Mouse (Mus musculus): ENCODE results near the gene Btbd19. TPM values are rescaled to one million over a fixed set of nuclear protein-coding genes. Genes with fewer than 3 reads are reported as not detected.

Gene Btbd19
- polyA plus RNA-seq (2012; fragmentation: generic; extraction: Trizol) = 23.7 TPM
- long read RNA-seq, experiment 1, partial matches to known transcripts = 2 of 11 reads
- long read RNA-seq, experiment 1, other reads (novel, unspliced or antisense) = 5 of 11 reads
- long read RNA-seq, experiment 2, transcript Btbd19-209 (8 exons, 1,620 nt) = major isoform, 10 of 62 reads
- long read RNA-seq, experiment 2, partial matches to known transcripts = 21 of 62 reads
- long read RNA-seq, experiment 2, other reads (novel, unspliced or antisense) = 22 of 62 reads

GRCm38 (mm10) chr4:117125348-117125909 is at the start of gene Btbd19:
Gene Btbd19 (minus strand): TSS chr4:117125725.
- Histone ChIP-seq H3K79me3 (ENCODE audit: low read depth) (peaks cover 2% of the 10 kb centered on the region), H3ac (ENCODE audit: control insufficient read depth, insufficient read length, low read depth) (peak within 1 kb of the TSS; percentile 68), H3K27me3 (ENCODE audit: control insufficient read depth, insufficient read depth, insufficient read length) (no peaks in the 10 kb centered on the region), H3K4me3 (ENCODE audit: insufficient read depth, poor library complexity, severe bottlenecking) (peak within 1 kb of the TSS; percentile 25), H3K79me2 (ENCODE audit: control insufficient read depth, insufficient read depth) (peaks cover 19% of the 10 kb centered on the region), H3K36me3 (ENCODE audit: control insufficient read depth, insufficient read depth) (peaks cover 34% of the 10 kb centered on the region)
- TF ChIP-seq MYOD1 (IDR thresholded peaks at IDR 0.05; ENCODE audit: control insufficient read depth, insufficient read length, low read depth) (peak; percentile 3), FOSL1 (IDR thresholded peaks at IDR 0.05; ENCODE audit: insufficient read depth, low read length, poor library complexity, severe bottlenecking) (no peak)

DNA sequence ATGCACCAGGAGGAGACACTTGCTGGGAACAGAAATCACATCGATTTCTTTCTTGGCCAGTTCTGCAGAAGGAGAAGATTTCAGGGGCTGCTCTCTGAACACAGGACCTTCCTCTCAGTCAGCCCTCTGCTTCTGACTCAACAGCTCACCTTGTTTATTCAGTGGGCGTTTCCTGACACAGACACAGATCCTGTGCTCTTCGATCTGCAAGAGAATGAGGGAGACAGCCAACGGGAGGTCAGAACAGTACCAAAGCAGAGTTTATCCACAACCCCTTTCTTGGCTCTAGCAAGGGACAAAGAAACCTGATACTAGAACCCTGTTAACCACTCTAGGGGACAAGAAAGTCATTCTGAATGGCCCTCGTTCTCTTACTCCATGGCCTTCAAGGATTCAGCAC is 44.4 kb upstream of the Btbd19 start:
- no peak for TF ChIP-seq CTCF (IDR thresholded peaks at IDR 0.05; ENCODE audit: control insufficient read depth, insufficient read depth, insufficient read length)
- no peak for TF ChIP-seq MYOD1 (IDR thresholded peaks at IDR 0.05; ENCODE audit: control insufficient read depth, insufficient read length, low read depth)
- TF ChIP-seq USF1 (IDR thresholded peaks at IDR 0.05; ENCODE audit: low read depth) = no peak
- no peak for TF ChIP-seq MYOG (IDR thresholded peaks at IDR 0.05; ENCODE audit: control insufficient read depth, extremely low read depth, insufficient read length)
- TF ChIP-seq CEBPB (IDR thresholded peaks at IDR 0.05; ENCODE audit: low read depth) = no peak
- TF ChIP-seq FOSL1 (IDR thresholded peaks at IDR 0.05; ENCODE audit: insufficient read depth, low read length, poor library complexity, severe bottlenecking) = no peak
- no peak for TF ChIP-seq MAX (IDR thresholded peaks at IDR 0.05)
- Histone ChIP-seq H3K36me3 (ENCODE audit: control insufficient read depth, insufficient read depth) (peaks cover 97% of the 10 kb centered on the region), H3K79me3 (ENCODE audit: low read depth) (no peaks in the 10 kb centered on the region), H3K4me3 (ENCODE audit: insufficient read depth, poor library complexity, severe bottlenecking) (no peak overlapping the region), H3K27me3 (ENCODE audit: control insufficient read depth, insufficient read depth, insufficient read length) (no peaks in the 10 kb centered on the region), H3ac (ENCODE audit: control insufficient read depth, insufficient read length, low read depth) (no peak overlapping the region), H3K79me2 (ENCODE audit: control insufficient read depth, insufficient read depth) (no peaks in the 10 kb centered on the region)

- no peak for TF ChIP-seq MYOD1 (IDR thresholded peaks at IDR 0.05; ENCODE audit: control insufficient read depth, insufficient read length, low read depth)
- no peak for TF ChIP-seq MAX (IDR thresholded peaks at IDR 0.05)
- no peak for TF ChIP-seq MYOG (IDR thresholded peaks at IDR 0.05; ENCODE audit: control insufficient read depth, extremely low read depth, insufficient read length)
- no peak for TF ChIP-seq USF1 (IDR thresholded peaks at IDR 0.05; ENCODE audit: low read depth)
- no peak for TF ChIP-seq CTCF (IDR thresholded peaks at IDR 0.05; ENCODE audit: control insufficient read depth, insufficient read depth, insufficient read length)
- no peak for TF ChIP-seq CEBPB (IDR thresholded peaks at IDR 0.05; ENCODE audit: low read depth)
- no peak for TF ChIP-seq FOSL1 (IDR thresholded peaks at IDR 0.05; ENCODE audit: insufficient read depth, low read length, poor library complexity, severe bottlenecking)
- Histone ChIP-seq H3K79me2 (ENCODE audit: control insufficient read depth, insufficient read depth) (no peaks in the 10 kb centered on the region), H3K79me3 (ENCODE audit: low read depth) (no peaks in the 10 kb centered on the region), H3K4me3 (ENCODE audit: insufficient read depth, poor library complexity, severe bottlenecking) (no peak overlapping the region), H3ac (ENCODE audit: control insufficient read depth, insufficient read length, low read depth) (no peak overlapping the region), H3K36me3 (ENCODE audit: control insufficient read depth, insufficient read depth) (peaks cover 78% of the 10 kb centered on the region), H3K27me3 (ENCODE audit: control insufficient read depth, insufficient read depth, insufficient read length) (no peaks in the 10 kb centered on the region)
These were observed 35.7 kb upstream of the Btbd19 start for GRCm38 (mm10) chr4:117161183-117161582.

DNA sequence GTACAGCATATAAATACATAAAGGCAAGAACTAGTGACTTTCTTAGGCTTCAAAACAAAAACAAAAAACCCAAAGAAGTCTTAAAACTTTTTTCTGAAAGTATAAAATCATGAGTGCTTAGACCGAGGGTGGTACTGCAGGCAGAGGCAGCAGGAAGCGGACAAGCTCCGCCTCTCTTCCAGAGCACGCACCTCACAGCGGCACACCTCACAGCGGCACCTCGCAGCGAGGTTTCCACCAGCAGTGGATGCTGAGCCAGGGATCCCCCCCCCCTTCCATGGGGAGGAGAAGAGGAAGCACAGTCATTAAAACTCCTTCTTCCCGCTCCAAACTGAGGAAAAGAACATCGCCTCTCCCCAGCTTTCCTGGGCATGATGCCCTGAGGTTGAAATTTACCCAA is 34.1 kb upstream of the Btbd19 start:
- H3K4me3 ChIP-seq (ENCODE audit: insufficient read depth, poor library complexity, severe bottlenecking) = no peak overlapping the region
- TF ChIP-seq USF1 (IDR thresholded peaks at IDR 0.05; ENCODE audit: low read depth) = no peak
- TF ChIP-seq CTCF (IDR thresholded peaks at IDR 0.05; ENCODE audit: control insufficient read depth, insufficient read depth, insufficient read length) = no peak
- no peaks in the 10 kb centered on the region for H3K27me3 ChIP-seq (ENCODE audit: control insufficient read depth, insufficient read depth, insufficient read length)
- peaks cover 14% of the 10 kb centered on the region for H3K79me2 ChIP-seq (ENCODE audit: control insufficient read depth, insufficient read depth)
- peaks cover 72% of the 10 kb centered on the region for H3K36me3 ChIP-seq (ENCODE audit: control insufficient read depth, insufficient read depth)
- H3ac ChIP-seq (ENCODE audit: control insufficient read depth, insufficient read length, low read depth) = no peak overlapping the region
- peaks cover 11% of the 10 kb centered on the region for H3K79me3 ChIP-seq (ENCODE audit: low read depth)

DNA sequence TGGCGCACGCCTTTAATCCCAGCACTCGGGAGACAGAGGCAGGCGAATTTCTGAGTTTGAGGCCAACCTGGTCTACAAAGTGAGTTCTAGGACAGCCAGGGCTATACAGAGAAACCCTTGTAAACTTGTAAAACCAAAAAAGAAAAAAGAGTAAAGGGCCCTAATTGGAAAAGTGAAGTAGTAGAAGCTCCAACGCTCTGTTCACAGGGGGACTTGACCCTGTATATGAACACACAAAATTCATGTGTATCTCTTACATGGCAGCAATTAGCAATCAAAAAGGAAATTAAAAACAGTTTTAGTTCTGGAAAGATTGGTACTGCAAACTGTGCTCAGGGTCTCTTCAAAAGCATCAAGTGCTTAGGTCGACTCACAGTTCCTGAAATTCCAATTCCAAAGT is 30.8 kb upstream of the Btbd19 start:
- Histone ChIP-seq H3K27me3 (ENCODE audit: control insufficient read depth, insufficient read depth, insufficient read length) (no peaks in the 10 kb centered on the region), H3K79me3 (ENCODE audit: low read depth) (peaks cover 42% of the 10 kb centered on the region), H3K79me2 (ENCODE audit: control insufficient read depth, insufficient read depth) (peaks cover 47% of the 10 kb centered on the region), H3ac (ENCODE audit: control insufficient read depth, insufficient read length, low read depth) (no peak overlapping the region), H3K4me3 (ENCODE audit: insufficient read depth, poor library complexity, severe bottlenecking) (peak overlapping the region; percentile 95), H3K36me3 (ENCODE audit: control insufficient read depth, insufficient read depth) (peaks cover 72% of the 10 kb centered on the region)
- TF ChIP-seq MYOD1 (IDR thresholded peaks at IDR 0.05; ENCODE audit: control insufficient read depth, insufficient read length, low read depth) = no peak
- no peak for TF ChIP-seq CEBPB (IDR thresholded peaks at IDR 0.05; ENCODE audit: low read depth)

GRCm38 (mm10) chr4:117155792-117156355 is 30.3 kb upstream of the Btbd19 start, which contains the start of gene Rps8:
Gene Rps8 (minus strand): TSS chr4:117156243.
- peaks cover 72% of the 10 kb centered on the region for H3K36me3 ChIP-seq (ENCODE audit: control insufficient read depth, insufficient read depth)
- H3K27me3 ChIP-seq (ENCODE audit: control insufficient read depth, insufficient read depth, insufficient read length) = no peaks in the 10 kb centered on the region
- H3K4me3 ChIP-seq (ENCODE audit: insufficient read depth, poor library complexity, severe bottlenecking) = peak within 1 kb of the TSS; percentile 95
- H3K79me2 ChIP-seq (ENCODE audit: control insufficient read depth, insufficient read depth) = peaks cover 50% of the 10 kb centered on the region
- peak within 1 kb of the TSS; percentile 82 for H3ac ChIP-seq (ENCODE audit: control insufficient read depth, insufficient read length, low read depth)
- peaks cover 42% of the 10 kb centered on the region for H3K79me3 ChIP-seq (ENCODE audit: low read depth)
- no peak for TF ChIP-seq USF1 (IDR thresholded peaks at IDR 0.05; ENCODE audit: low read depth)
- TF ChIP-seq MAX (IDR thresholded peaks at IDR 0.05) = peak; percentile 87

Measured in C2C12 (cell line).